Mouse (Mus musculus): ENCODE measurements around the gene Cd79a. TPM values are rescaled to one million over a fixed set of nuclear protein-coding genes. Genes with fewer than 3 reads are reported as not detected.

Cd79a gene
- polyA plus RNA-seq, 1 experiment = 0.50 TPM

GRCm38 (mm10) chr7:24897959-24898358, 778 bp downstream of the Cd79a start:
- Histone ChIP-seq H3K4me3 (replicated peaks) (no peak overlapping the region), H3K36me3 (replicated peaks; ENCODE audit: low read length) (peaks cover 2% of the 10 kb centered on the region), H3K9me3 (no peaks in the 10 kb centered on the region), H3K4me1 (peaks cover 28% of the 10 kb centered on the region), H3K27me3 (replicated peaks) (no peaks in the 10 kb centered on the region)
- TF ChIP-seq FLI1 (IDR thresholded peaks at IDR 0.05; ENCODE audit: low read length) (no peak), GATA1 (IDR thresholded peaks at IDR 0.05; ENCODE audit: borderline replicate concordance, low read length) (no peak)

GRCm38 (mm10) chr7:24901114-24901513, 3.9 kb downstream of the Cd79a start:
- TF ChIP-seq FLI1 (IDR thresholded peaks at IDR 0.05; ENCODE audit: low read length) (no peak), GATA1 (IDR thresholded peaks at IDR 0.05; ENCODE audit: borderline replicate concordance, low read length) (no peak)
- Histone ChIP-seq H3K4me1 (peaks cover 44% of the 10 kb centered on the region), H3K4me3 (replicated peaks) (no peak overlapping the region), H3K9me3 (no peaks in the 10 kb centered on the region), H3K36me3 (replicated peaks; ENCODE audit: low read length) (peaks cover 7% of the 10 kb centered on the region), H3K27me3 (replicated peaks) (no peaks in the 10 kb centered on the region)

GRCm38 (mm10) chr7:24901842-24902241, 4.7 kb downstream of the Cd79a start:
- TF ChIP-seq GATA1 (IDR thresholded peaks at IDR 0.05; ENCODE audit: borderline replicate concordance, low read length) (no peak), FLI1 (IDR thresholded peaks at IDR 0.05; ENCODE audit: low read length) (no peak)
- peaks cover 52% of the 10 kb centered on the region for H3K4me1 ChIP-seq
- no peaks in the 10 kb centered on the region for H3K27me3 ChIP-seq (replicated peaks)
- H3K9me3 ChIP-seq = no peaks in the 10 kb centered on the region
- no peak overlapping the region for H3K4me3 ChIP-seq (replicated peaks)
- peaks cover 15% of the 10 kb centered on the region for H3K36me3 ChIP-seq (replicated peaks; ENCODE audit: low read length)

- Histone ChIP-seq H3K9me3 (no peaks in the 10 kb centered on the region), H3K4me1 (peaks cover 53% of the 10 kb centered on the region), H3K4me3 (replicated peaks) (peak overlapping the region; percentile 98), H3K27me3 (replicated peaks) (no peaks in the 10 kb centered on the region), H3K36me3 (replicated peaks; ENCODE audit: low read length) (peaks cover 19% of the 10 kb centered on the region)
- no peak for TF ChIP-seq GATA1 (IDR thresholded peaks at IDR 0.05; ENCODE audit: borderline replicate concordance, low read length)
- no peak for TF ChIP-seq FLI1 (IDR thresholded peaks at IDR 0.05; ENCODE audit: low read length)
Measured at GRCm38 (mm10) chr7:24902264-24902629, 5.1 kb downstream of the Cd79a start.

GRCm38 (mm10) chr7:24902630-24903443, 5.7 kb downstream of the Cd79a start, which contains the start of gene Arhgef1:
Arhgef1 (plus strand) TSS chr7:24902912.
- Histone ChIP-seq H3K4me1 (peaks cover 53% of the 10 kb centered on the region), H3K4me3 (replicated peaks) (peak within 1 kb of the TSS; percentile 98), H3K36me3 (replicated peaks; ENCODE audit: low read length) (peaks cover 25% of the 10 kb centered on the region), H3K9me3 (no peaks in the 10 kb centered on the region), H3K27me3 (replicated peaks) (no peaks in the 10 kb centered on the region)
- TF ChIP-seq GATA1 (IDR thresholded peaks at IDR 0.05; ENCODE audit: borderline replicate concordance, low read length) = no peak
- TF ChIP-seq FLI1 (IDR thresholded peaks at IDR 0.05; ENCODE audit: low read length) = no peak

GRCm38 (mm10) chr7:24903444-24903825, 6.3 kb downstream of the Cd79a start:
- Histone ChIP-seq H3K9me3 (no peaks in the 10 kb centered on the region), H3K36me3 (replicated peaks; ENCODE audit: low read length) (peaks cover 31% of the 10 kb centered on the region), H3K27me3 (replicated peaks) (no peaks in the 10 kb centered on the region), H3K4me3 (replicated peaks) (peak overlapping the region; percentile 98), H3K4me1 (peaks cover 57% of the 10 kb centered on the region)
- TF ChIP-seq GATA1 (IDR thresholded peaks at IDR 0.05; ENCODE audit: borderline replicate concordance, low read length) = no peak
- TF ChIP-seq FLI1 (IDR thresholded peaks at IDR 0.05; ENCODE audit: low read length) = no peak

- peaks cover 58% of the 10 kb centered on the region for H3K4me1 ChIP-seq
- H3K36me3 ChIP-seq (replicated peaks; ENCODE audit: low read length) = peaks cover 37% of the 10 kb centered on the region
- H3K4me3 ChIP-seq (replicated peaks) = peak overlapping the region; percentile 98
Measured at GRCm38 (mm10) chr7:24904070-24904483, 6.9 kb downstream of the Cd79a start.

GRCm38 (mm10) chr7:24904936-24905335, 7.8 kb downstream of the Cd79a start:
- peaks cover 58% of the 10 kb centered on the region for H3K4me1 ChIP-seq
- peak overlapping the region; percentile 98 for H3K4me3 ChIP-seq (replicated peaks)
- H3K27me3 ChIP-seq (replicated peaks) = no peaks in the 10 kb centered on the region
- TF ChIP-seq FLI1 (IDR thresholded peaks at IDR 0.05; ENCODE audit: low read length) (no peak), GATA1 (IDR thresholded peaks at IDR 0.05; ENCODE audit: borderline replicate concordance, low read length) (no peak)
- no peaks in the 10 kb centered on the region for H3K9me3 ChIP-seq
- H3K36me3 ChIP-seq (replicated peaks; ENCODE audit: low read length) = peaks cover 46% of the 10 kb centered on the region

More at GRCm38 (mm10) chr7:24904070-24904483, 6.9 kb downstream of the Cd79a start:
- TF ChIP-seq GATA1 (IDR thresholded peaks at IDR 0.05; ENCODE audit: borderline replicate concordance, low read length) (no peak), FLI1 (IDR thresholded peaks at IDR 0.05; ENCODE audit: low read length) (no peak)
- no peaks in the 10 kb centered on the region for H3K27me3 ChIP-seq (replicated peaks)
- no peaks in the 10 kb centered on the region for H3K9me3 ChIP-seq

- no peak for TF ChIP-seq GATA1 (IDR thresholded peaks at IDR 0.05; ENCODE audit: borderline replicate concordance, low read length)
- no peak for TF ChIP-seq FLI1 (IDR thresholded peaks at IDR 0.05; ENCODE audit: low read length)
- Histone ChIP-seq H3K4me3 (replicated peaks) (peak overlapping the region; percentile 29), H3K9me3 (no peaks in the 10 kb centered on the region), H3K4me1 (peaks cover 53% of the 10 kb centered on the region), H3K27me3 (replicated peaks) (no peaks in the 10 kb centered on the region), H3K36me3 (replicated peaks; ENCODE audit: low read length) (peaks cover 60% of the 10 kb centered on the region)
Measured at GRCm38 (mm10) chr7:24906551-24906950, 9.4 kb downstream of the Cd79a start.

GRCm38 (mm10) chr7:24907211-24907748, 10.1 kb downstream of the Cd79a start:
- no peak for TF ChIP-seq GATA1 (IDR thresholded peaks at IDR 0.05; ENCODE audit: borderline replicate concordance, low read length)
- peaks cover 68% of the 10 kb centered on the region for H3K36me3 ChIP-seq (replicated peaks; ENCODE audit: low read length)
- peaks cover 54% of the 10 kb centered on the region for H3K4me1 ChIP-seq
- no peaks in the 10 kb centered on the region for H3K27me3 ChIP-seq (replicated peaks)
- no peaks in the 10 kb centered on the region for H3K9me3 ChIP-seq
- peak overlapping the region; percentile 18 for H3K4me3 ChIP-seq (replicated peaks)

Data from megakaryocyte, embryonic 14.5 days (primary cell).